Mouse (Mus musculus): ENCODE data around the gene Wdr93. TPM values are rescaled to one million over a fixed set of nuclear protein-coding genes. Genes with fewer than 3 reads are reported as not detected.

Gene Wdr93
- polyA plus RNA-seq, 1 experiment from 2014 or later, result 0.20 TPM

- Histone ChIP-seq H3K9ac (no peak overlapping the region), H3K27ac (no peak overlapping the region), H3K4me3 (replicated peaks) (no peak overlapping the region), H3K4me2 (replicated peaks) (no peak overlapping the region), H3K4me1 (replicated peaks) (0 out of 2 replicates have a peak, but pooled peaks cover 8% of the 10 kb centered on the region), H3K27me3 (replicated peaks) (no peaks in the 10 kb centered on the region), H3K36me3 (no peaks in the 10 kb centered on the region), H3K9me3 (no peaks in the 10 kb centered on the region)
- WGBS, result 66% methylated on average over 11 of the region's 11 CpGs
- 0 out of 2 replicates have a peak, but pooled peaks have one; percentile 9 for ATAC-seq
Observed at GRCm38 (mm10) chr7:79729743-79730370, 13.1 kb upstream of the Wdr93 start.

- H3K4me2 ChIP-seq (replicated peaks), result no peak overlapping the region
- no peak overlapping the region for H3K27ac ChIP-seq
- no peak overlapping the region for H3K4me3 ChIP-seq (replicated peaks)
- H3K4me1 ChIP-seq (replicated peaks), result 0 out of 2 replicates have a peak, but pooled peaks cover 8% of the 10 kb centered on the region
- H3K9ac ChIP-seq, result no peak overlapping the region
- H3K36me3 ChIP-seq, result no peaks in the 10 kb centered on the region
- H3K27me3 ChIP-seq (replicated peaks), result no peaks in the 10 kb centered on the region
- no peak for ATAC-seq
- no peaks in the 10 kb centered on the region for H3K9me3 ChIP-seq
- WGBS, result 84% methylated on average over 13 of the region's 13 CpGs
Observed at GRCm38 (mm10) chr7:79731438-79731837, 11.5 kb upstream of the Wdr93 start.

- H3K27ac ChIP-seq, result no peak within 1 kb of the TSS
- H3K4me3 ChIP-seq (replicated peaks), result no peak within 1 kb of the TSS
- H3K4me2 ChIP-seq (replicated peaks), result no peak within 1 kb of the TSS
- no peaks in the 10 kb centered on the region for H3K27me3 ChIP-seq (replicated peaks)
- ATAC-seq, result no peak
- 67% methylated on average over 4 of the region's 4 CpGs for WGBS
- no peak within 1 kb of the TSS for H3K9ac ChIP-seq
- H3K9me3 ChIP-seq, result no peaks in the 10 kb centered on the region
- H3K4me1 ChIP-seq (replicated peaks), result 0 out of 2 replicates have a peak, but pooled peaks cover 8% of the 10 kb centered on the region
- H3K36me3 ChIP-seq, result peaks cover 3% of the 10 kb centered on the region; the same call in 1 of the 2 replicates
Observed at GRCm38 (mm10) chr7:79732622-79733021, 10.3 kb upstream of the Wdr93 start, which contains the start of gene Plin1. Gene Plin1 (minus strand): TSS chr7:79732903.

GRCm38 (mm10) chr7:79734563-79734962 lies 8.4 kb upstream of the Wdr93 start:
- 59% methylated on average over 8 of the region's 8 CpGs for WGBS
- Histone ChIP-seq H3K4me2 (replicated peaks) (0 out of 2 replicates have a peak overlapping the region, but pooled peaks have one; percentile 17), H3K27ac (peak overlapping the region; percentile 32; the same call in 1 of the 2 replicates), H3K36me3 (peaks cover 3% of the 10 kb centered on the region; the same call in 1 of the 2 replicates), H3K27me3 (replicated peaks) (no peaks in the 10 kb centered on the region), H3K9me3 (no peaks in the 10 kb centered on the region), H3K4me1 (replicated peaks) (0 out of 2 replicates have a peak, but pooled peaks cover 8% of the 10 kb centered on the region), H3K4me3 (replicated peaks) (no peak overlapping the region), H3K9ac (no peak overlapping the region)
- peak; percentile 91 for ATAC-seq

- Histone ChIP-seq H3K9ac (no peak overlapping the region), H3K36me3 (peaks cover 3% of the 10 kb centered on the region; the same call in 1 of the 2 replicates), H3K4me2 (replicated peaks) (no peak overlapping the region), H3K27me3 (replicated peaks) (no peaks in the 10 kb centered on the region), H3K4me3 (replicated peaks) (no peak overlapping the region), H3K4me1 (replicated peaks) (0 out of 2 replicates have a peak, but pooled peaks cover 8% of the 10 kb centered on the region), H3K27ac (no peak overlapping the region), H3K9me3 (no peaks in the 10 kb centered on the region)
- 88% methylated on average over 14 of the region's 14 CpGs for WGBS
- ATAC-seq, result no peak
Observed at GRCm38 (mm10) chr7:79736511-79736910, 6.5 kb upstream of the Wdr93 start.

- H3K9me3 ChIP-seq, result no peaks in the 10 kb centered on the region
- H3K4me2 ChIP-seq (replicated peaks), result no peak overlapping the region
- H3K9ac ChIP-seq, result no peak overlapping the region
- no peak overlapping the region for H3K27ac ChIP-seq
- H3K4me1 ChIP-seq (replicated peaks), result 0 out of 2 replicates have a peak, but pooled peaks cover 9% of the 10 kb centered on the region
- peaks cover 3% of the 10 kb centered on the region; the same call in 1 of the 2 replicates for H3K36me3 ChIP-seq
- 93% methylated on average over 2 of the region's 2 CpGs for WGBS
- H3K27me3 ChIP-seq (replicated peaks), result no peaks in the 10 kb centered on the region
- no peak for ATAC-seq
- H3K4me3 ChIP-seq (replicated peaks), result no peak overlapping the region
Observed at GRCm38 (mm10) chr7:79738913-79739312, 4.0 kb upstream of the Wdr93 start.

GRCm38 (mm10) chr7:79740279-79740678 lies 2.7 kb upstream of the Wdr93 start:
- Histone ChIP-seq H3K36me3 (peaks cover 3% of the 10 kb centered on the region; the same call in 1 of the 2 replicates), H3K4me2 (replicated peaks) (no peak overlapping the region), H3K27me3 (replicated peaks) (no peaks in the 10 kb centered on the region), H3K4me3 (replicated peaks) (no peak overlapping the region), H3K9ac (no peak overlapping the region), H3K27ac (no peak overlapping the region), H3K9me3 (no peaks in the 10 kb centered on the region), H3K4me1 (replicated peaks) (0 out of 2 replicates have a peak, but pooled peaks cover 2% of the 10 kb centered on the region)
- no peak for ATAC-seq
- WGBS, result 80% methylated on average over 4 of the region's 4 CpGs

- Histone ChIP-seq H3K9me3 (no peaks in the 10 kb centered on the region), H3K27ac (no peak overlapping the region), H3K9ac (peak overlapping the region; percentile 55), H3K4me1 (replicated peaks) (0 out of 2 replicates have a peak, but pooled peaks cover 2% of the 10 kb centered on the region), H3K36me3 (peaks cover 3% of the 10 kb centered on the region; the same call in 1 of the 2 replicates), H3K27me3 (replicated peaks) (no peaks in the 10 kb centered on the region), H3K4me3 (replicated peaks) (peak overlapping the region; percentile 60), H3K4me2 (replicated peaks) (peak overlapping the region; percentile 87)
- no peak for ATAC-seq
- WGBS, result 13% methylated on average over 11 of the region's 11 CpGs
Observed at GRCm38 (mm10) chr7:79742277-79742658, 695 bp upstream of the Wdr93 start.

- Histone ChIP-seq H3K36me3 (no peaks in the 10 kb centered on the region), H3K4me2 (replicated peaks) (no peak overlapping the region), H3K27ac (no peak overlapping the region), H3K4me1 (replicated peaks) (0 out of 2 replicates have a peak, but pooled peaks cover 2% of the 10 kb centered on the region), H3K9me3 (no peaks in the 10 kb centered on the region), H3K27me3 (replicated peaks) (no peaks in the 10 kb centered on the region), H3K9ac (no peak overlapping the region), H3K4me3 (replicated peaks) (no peak overlapping the region)
- no peak for ATAC-seq
- WGBS, result 76% methylated on average over 9 of the region's 9 CpGs
Observed at GRCm38 (mm10) chr7:79744051-79744450, 1.1 kb downstream of the Wdr93 start.

GRCm38 (mm10) chr7:79744585-79744984 lies 1.6 kb downstream of the Wdr93 start:
- Histone ChIP-seq H3K9me3 (no peaks in the 10 kb centered on the region), H3K9ac (no peak overlapping the region), H3K4me1 (replicated peaks) (0 out of 2 replicates have a peak, but pooled peaks cover 2% of the 10 kb centered on the region), H3K27ac (no peak overlapping the region), H3K36me3 (no peaks in the 10 kb centered on the region), H3K27me3 (replicated peaks) (no peaks in the 10 kb centered on the region), H3K4me3 (replicated peaks) (no peak overlapping the region), H3K4me2 (replicated peaks) (no peak overlapping the region)
- 71% methylated on average over 5 of the region's 5 CpGs for WGBS
- no peak for ATAC-seq

- H3K9ac ChIP-seq, result no peak overlapping the region
- H3K4me3 ChIP-seq (replicated peaks), result no peak overlapping the region
- H3K27ac ChIP-seq, result no peak overlapping the region
- no peaks in the 10 kb centered on the region for H3K36me3 ChIP-seq
- H3K4me1 ChIP-seq (replicated peaks), result 0 out of 2 replicates have a peak, but pooled peaks cover 2% of the 10 kb centered on the region
- ATAC-seq, result no peak
- H3K4me2 ChIP-seq (replicated peaks), result no peak overlapping the region
- WGBS, result 82% methylated on average over 6 of the region's 6 CpGs
- H3K9me3 ChIP-seq, result no peaks in the 10 kb centered on the region
- no peaks in the 10 kb centered on the region for H3K27me3 ChIP-seq (replicated peaks)
Observed at GRCm38 (mm10) chr7:79747659-79748058, 4.7 kb downstream of the Wdr93 start.

GRCm38 (mm10) chr7:79749511-79749910 lies 6.5 kb downstream of the Wdr93 start:
- Histone ChIP-seq H3K9ac (no peak overlapping the region), H3K9me3 (no peaks in the 10 kb centered on the region), H3K4me3 (replicated peaks) (no peak overlapping the region), H3K4me1 (replicated peaks) (no peaks in the 10 kb centered on the region), H3K36me3 (no peaks in the 10 kb centered on the region), H3K4me2 (replicated peaks) (no peak overlapping the region), H3K27me3 (replicated peaks) (no peaks in the 10 kb centered on the region), H3K27ac (no peak overlapping the region)
- ATAC-seq, result no peak
- WGBS, result 87% methylated on average over 6 of the region's 6 CpGs

Measured in intestine, embryonic 15.5 days (tissue).